Mouse (Mus musculus) midbrain, embryonic 12.5 days (tissue): ENCODE measurements around the gene Cby1. TPM values are rescaled to one million over a fixed set of nuclear protein-coding genes. Genes with fewer than 3 reads are reported as not detected.

Source experiments
- polyA plus RNA-seq: library from polyadenylated mRNA; unstranded; fragments of >200 nt; fragmentation: Nextera tagmentation; extraction: Ambion mirVana; gene quantifications from 2 replicates; pipeline ENCODE4 v1.2.1, GENCODE M21; 2016

The Cby1 gene
- polyA plus RNA-seq, 1 experiment from 2014 or later: 82.0 TPM

Other genes with a start within 250 kb of the Cby1 start
- 267 and 291 TPM in 2 replicates for gene Csnk1e, start 203.6 kb upstream of the Cby1 start, polyA plus RNA-seq
- gene Kcnj4, start 154.0 kb upstream of the Cby1 start, polyA plus RNA-seq: not detected in 2 replicates
- 18.2 and 26.6 TPM in 2 replicates for gene Kdelr3, start 142.8 kb upstream of the Cby1 start, polyA plus RNA-seq
- gene Ddx17, start 112.5 kb upstream of the Cby1 start, polyA plus RNA-seq: 73.6 and 74.9 TPM in 2 replicates
- 1.1 and 1.4 TPM in 2 replicates for gene Dmc1, start 54.1 kb upstream of the Cby1 start, polyA plus RNA-seq
- 4.6 and 5.4 TPM in 2 replicates for gene Fam227a, start 243 bp upstream of the Cby1 start, polyA plus RNA-seq
- 252 and 269 TPM in 2 replicates for gene Tomm22, start 11.7 kb downstream of the Cby1 start, polyA plus RNA-seq
- gene Josd1, start 28.7 kb downstream of the Cby1 start, polyA plus RNA-seq: 24.8 and 27.5 TPM in 2 replicates
- gene Gtpbp1, start 31.6 kb downstream of the Cby1 start, polyA plus RNA-seq: 44.8 and 51.0 TPM in 2 replicates
- 8.0 and 8.7 TPM in 2 replicates for gene Sun2, start 83.3 kb downstream of the Cby1 start, polyA plus RNA-seq
- 72.4 and 77.9 TPM in 2 replicates for gene Dnal4, start 118.7 kb downstream of the Cby1 start, polyA plus RNA-seq
- gene Nptxr, start 145.6 kb downstream of the Cby1 start, polyA plus RNA-seq: 8.7 and 11.7 TPM in 2 replicates
- 0.45 TPM in 1 of 2 replicates, not detected in the other for gene Npcd, start 175.0 kb downstream of the Cby1 start, polyA plus RNA-seq
- 45.5 and 45.7 TPM in 2 replicates for gene Cbx6, start 175.5 kb downstream of the Cby1 start, polyA plus RNA-seq
- 5.1 and 6.9 TPM in 2 replicates for gene Apobec3, start 232.5 kb downstream of the Cby1 start, polyA plus RNA-seq